Mouse (Mus musculus) lung, adult 2 months (tissue): ENCODE results near the gene Mtus2.

Experiments
- CTCF ChIP-seq: fragments of 200-500 bp; IDR thresholded peaks from 2 replicates; pipeline ENCODE4 v1.5.1; 2011; ENCODE audit warnings: mild to moderate bottlenecking, low read length, control low read depth; ENCODE audit not compliant: insufficient read depth
- POLR2A ChIP-seq: fragments of 200-500 bp; IDR thresholded peaks from 2 replicates; pipeline ENCODE4 v1.6.1; 2011; ENCODE audit warnings: low read depth, mild to moderate bottlenecking, control low read depth, low read length, borderline replicate concordance; ENCODE audit errors: extremely low read depth

- TF ChIP-seq CTCF (no peak), POLR2A (no peak)
Measured at GRCm38 (mm10) chr5:148339126-148339525, 382.0 kb downstream of the Mtus2 start.
